Mouse (Mus musculus): ENCODE data around the gene Gm12169. TPM values are rescaled to one million over a fixed set of nuclear protein-coding genes. Genes with fewer than 3 reads are reported as not detected.

Gm12169 gene
- polyA plus RNA-seq, 1 experiment from 2014 or later: not detected

DNA sequence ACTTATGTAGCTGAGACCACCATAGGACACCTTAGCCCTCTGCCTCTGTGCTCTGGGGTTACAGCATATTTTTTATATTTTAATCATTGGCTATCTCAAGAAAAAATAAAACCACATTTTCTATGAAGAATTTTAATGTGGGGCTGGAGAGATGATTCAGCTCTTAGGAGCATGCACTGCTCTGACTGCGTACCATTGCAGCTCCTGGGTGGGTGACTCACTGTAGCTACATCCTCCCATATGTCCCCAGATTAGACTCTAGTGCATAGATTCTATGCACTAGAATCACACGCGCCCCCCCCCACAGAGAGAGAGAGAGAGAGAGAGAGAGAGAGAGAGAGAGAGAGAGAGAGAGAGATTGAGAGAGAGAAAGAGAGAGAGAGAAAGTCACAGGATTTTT, 28.7 kb downstream of the Gm12169 start:
- H3K4me3 ChIP-seq: no peak overlapping the region
- H3K9me3 ChIP-seq: no peaks in the 10 kb centered on the region
- no peaks in the 10 kb centered on the region for H3K36me3 ChIP-seq
- H3K4me1 ChIP-seq: no peaks in the 10 kb centered on the region
- no peak for DNase-seq (ENCODE audit: low spot score)
- no peaks in the 10 kb centered on the region for H3K27me3 ChIP-seq (ENCODE audit: insufficient read depth, poor library complexity, severe bottlenecking)
- 89% methylated on average over 3 of the region's 3 CpGs for WGBS
- no peak overlapping the region for H3K27ac ChIP-seq

DNA sequence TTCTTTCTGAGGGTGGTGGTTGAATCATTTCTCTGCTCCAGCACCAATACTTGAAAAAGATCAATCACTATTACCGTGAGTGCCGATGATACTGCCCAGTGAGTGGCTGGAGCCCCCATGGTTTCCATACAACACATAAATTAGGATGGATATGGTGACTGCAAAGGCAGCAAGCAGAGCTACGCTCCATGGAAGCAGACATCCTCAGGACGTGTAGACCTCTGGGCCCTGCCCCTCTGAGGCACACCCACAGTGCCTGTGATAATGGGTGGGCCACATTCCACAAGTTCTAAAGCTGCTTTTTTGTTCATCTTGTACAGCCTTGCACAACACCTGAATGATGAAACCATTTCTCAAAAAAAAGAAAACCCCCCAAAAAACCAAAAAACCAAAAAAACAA, 37.1 kb downstream of the Gm12169 start:
- no peak overlapping the region for H3K27ac ChIP-seq
- H3K4me1 ChIP-seq: peaks cover 5% of the 10 kb centered on the region; the same call in 1 of the 2 replicates
- H3K27me3 ChIP-seq (ENCODE audit: insufficient read depth, poor library complexity, severe bottlenecking): no peaks in the 10 kb centered on the region
- 82% methylated on average over 4 of the region's 4 CpGs for WGBS
- no peak overlapping the region for H3K4me3 ChIP-seq
- H3K36me3 ChIP-seq: no peaks in the 10 kb centered on the region
- no peaks in the 10 kb centered on the region for H3K9me3 ChIP-seq
- no peak for DNase-seq (ENCODE audit: low spot score)

DNA sequence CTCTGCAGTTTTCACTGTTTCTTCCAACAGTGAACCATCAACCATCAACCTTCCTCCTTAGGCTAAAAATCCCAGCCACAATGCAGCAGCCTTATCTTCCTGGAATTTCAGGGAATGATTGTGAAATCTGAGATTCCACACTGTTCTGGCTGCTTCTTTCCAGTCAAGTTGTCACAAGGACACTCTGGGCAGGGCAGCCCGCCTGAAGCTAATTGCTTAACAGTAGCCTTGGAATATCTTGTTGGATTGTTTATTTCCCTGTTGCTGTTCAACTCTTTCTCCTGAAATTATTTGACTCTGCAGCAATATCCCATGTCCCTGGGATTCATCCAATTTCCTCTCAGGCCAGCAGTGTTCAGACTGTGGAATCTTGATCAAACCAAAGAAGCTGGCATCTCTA, 40.7 kb downstream of the Gm12169 start:
- Histone ChIP-seq H3K4me3 (no peak overlapping the region), H3K36me3 (no peaks in the 10 kb centered on the region), H3K27ac (no peak overlapping the region), H3K4me1 (peaks cover 5% of the 10 kb centered on the region; the same call in 1 of the 2 replicates), H3K9me3 (no peaks in the 10 kb centered on the region), H3K27me3 (ENCODE audit: insufficient read depth, poor library complexity, severe bottlenecking) (no peaks in the 10 kb centered on the region)
- no peak for DNase-seq (ENCODE audit: low spot score)
- WGBS: 56% methylated on average over 1 of the region's 1 CpGs

DNA sequence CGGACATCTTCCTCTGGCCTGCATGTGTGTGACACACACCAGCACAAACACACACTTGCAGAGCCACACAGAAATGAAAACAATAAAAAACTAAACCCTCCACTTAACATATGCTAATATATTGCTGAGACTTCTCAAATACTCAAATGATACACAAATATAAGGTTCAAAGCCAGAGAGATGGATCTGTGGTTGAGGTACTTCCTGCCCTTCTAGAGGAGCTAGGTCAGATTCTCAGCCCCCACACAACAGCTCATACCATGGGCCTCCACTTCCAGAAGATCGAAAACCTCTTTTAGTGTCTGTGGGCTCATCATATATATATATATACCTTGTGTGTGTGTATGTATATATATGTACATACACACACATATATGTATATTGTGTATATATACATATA, 42.0 kb downstream of the Gm12169 start:
- Histone ChIP-seq H3K36me3 (no peaks in the 10 kb centered on the region), H3K27ac (no peak overlapping the region), H3K27me3 (ENCODE audit: insufficient read depth, poor library complexity, severe bottlenecking) (no peaks in the 10 kb centered on the region), H3K9me3 (no peaks in the 10 kb centered on the region), H3K4me3 (no peak overlapping the region), H3K4me1 (peaks cover 5% of the 10 kb centered on the region; the same call in 1 of the 2 replicates)
- no peak for DNase-seq (ENCODE audit: low spot score)
- 85% methylated on average over 2 of the region's 2 CpGs for WGBS

DNA sequence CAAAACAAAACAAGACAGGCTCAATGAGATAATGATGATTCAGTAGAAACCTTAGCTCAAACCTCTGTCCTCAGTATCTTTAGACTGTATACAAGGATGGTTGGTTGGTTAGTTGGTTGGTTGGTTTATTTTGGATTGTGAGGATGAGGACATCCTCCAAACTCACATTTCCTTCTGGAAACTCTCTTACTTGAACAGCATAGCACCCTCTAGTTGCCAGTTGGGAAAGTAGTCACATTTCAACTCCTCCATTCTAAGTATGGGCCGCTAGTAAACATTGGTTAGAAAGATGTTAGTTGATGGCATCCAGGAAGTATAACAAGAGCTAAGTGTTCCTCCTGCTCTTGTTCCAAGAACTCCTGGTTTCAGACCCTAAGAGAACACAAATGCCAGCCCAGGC, 45.1 kb downstream of the Gm12169 start:
- WGBS: 70% methylated on average over 1 of the region's 1 CpGs
- H3K4me1 ChIP-seq: peaks cover 5% of the 10 kb centered on the region; the same call in 1 of the 2 replicates
- H3K27me3 ChIP-seq (ENCODE audit: insufficient read depth, poor library complexity, severe bottlenecking): no peaks in the 10 kb centered on the region
- H3K9me3 ChIP-seq: no peaks in the 10 kb centered on the region
- H3K27ac ChIP-seq: no peak overlapping the region
- H3K36me3 ChIP-seq: no peaks in the 10 kb centered on the region
- no peak overlapping the region for H3K4me3 ChIP-seq
- DNase-seq (ENCODE audit: low spot score): no peak

DNA sequence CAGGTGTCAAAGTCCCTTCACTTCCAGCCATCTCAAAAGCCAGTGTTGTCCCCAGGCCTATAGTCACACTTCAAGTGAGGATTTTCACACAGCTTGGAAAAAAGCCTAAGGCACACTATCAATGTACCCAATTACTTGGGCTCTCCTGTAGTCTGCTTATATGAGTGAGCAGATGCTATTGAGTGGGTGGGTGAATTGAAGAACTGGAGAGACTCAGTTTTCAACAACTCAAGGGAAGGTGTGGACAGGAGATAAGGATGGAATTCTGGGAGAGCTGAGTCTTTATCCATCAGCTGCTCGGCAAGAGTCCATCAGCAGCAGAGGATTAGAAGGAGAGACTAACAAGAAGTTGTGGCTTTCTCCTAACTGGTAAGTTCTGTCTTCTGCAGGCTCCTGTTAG, 47.3 kb downstream of the Gm12169 start, which contains the start of gene BC053393:
Gene BC053393 (plus strand): TSS at position 210 of the 400 bp plus-strand sequence.
- no peak within 1 kb of the TSS for H3K27ac ChIP-seq
- WGBS: 6% methylated on average over 1 of the region's 1 CpGs
- no peak for DNase-seq (ENCODE audit: low spot score)
- H3K9me3 ChIP-seq: no peaks in the 10 kb centered on the region
- H3K36me3 ChIP-seq: no peaks in the 10 kb centered on the region
- H3K4me3 ChIP-seq: no peak within 1 kb of the TSS
- no peaks in the 10 kb centered on the region for H3K4me1 ChIP-seq
- H3K27me3 ChIP-seq (ENCODE audit: insufficient read depth, poor library complexity, severe bottlenecking): no peaks in the 10 kb centered on the region

DNA sequence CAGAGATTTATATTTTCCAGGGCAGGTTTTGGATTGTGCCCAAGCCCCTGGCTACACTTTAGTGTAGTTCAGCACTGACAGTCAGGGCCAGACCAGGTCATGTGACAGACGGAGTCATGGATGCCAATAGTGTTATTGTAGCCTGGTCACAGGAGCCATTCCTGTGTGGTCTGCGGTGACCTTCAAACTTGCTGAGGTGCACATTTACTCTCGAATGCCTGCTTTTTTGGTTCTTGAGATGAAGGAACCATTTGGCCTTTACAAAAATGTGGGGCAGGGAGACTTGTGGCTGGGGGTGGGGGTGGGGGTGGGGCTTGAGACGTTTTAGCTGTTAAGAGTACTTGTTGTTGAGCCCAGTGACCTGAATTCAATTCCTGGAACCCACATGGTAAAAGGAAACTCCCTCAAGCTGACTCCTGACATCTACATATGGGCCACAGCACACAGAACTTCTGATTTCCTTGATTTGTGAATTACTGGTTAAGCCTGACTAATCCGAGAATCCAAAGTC, 54.8 kb downstream of the Gm12169 start:
- H3K4me3 ChIP-seq: no peak overlapping the region
- no peak overlapping the region for H3K27ac ChIP-seq
- WGBS: 64% methylated on average over 5 of the region's 5 CpGs
- no peak for DNase-seq (ENCODE audit: low spot score)
- H3K9me3 ChIP-seq: no peaks in the 10 kb centered on the region
- H3K4me1 ChIP-seq: no peaks in the 10 kb centered on the region
- H3K27me3 ChIP-seq (ENCODE audit: insufficient read depth, poor library complexity, severe bottlenecking): no peaks in the 10 kb centered on the region
- H3K36me3 ChIP-seq: no peaks in the 10 kb centered on the region

DNA sequence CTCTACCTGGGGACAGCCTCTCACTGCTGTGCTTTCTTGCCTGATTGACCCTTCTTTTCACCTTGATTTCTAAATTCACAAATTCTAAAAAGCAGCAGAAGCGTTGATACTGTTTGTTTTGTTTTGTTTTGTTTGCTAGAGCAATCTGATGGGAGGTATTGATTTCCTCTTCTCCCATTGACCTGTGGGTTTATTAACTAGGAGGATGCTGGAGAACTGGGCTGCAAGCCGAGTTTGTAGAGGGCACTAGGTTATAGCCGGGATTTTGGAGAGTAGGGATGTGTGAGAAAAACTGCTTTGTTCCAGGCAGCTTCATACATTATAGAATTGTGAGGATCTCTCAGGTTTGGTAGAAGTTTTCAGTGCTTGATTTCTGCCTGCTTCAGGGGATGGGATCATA, 56.4 kb downstream of the Gm12169 start:
- DNase-seq (ENCODE audit: low spot score): no peak
- no peaks in the 10 kb centered on the region for H3K27me3 ChIP-seq (ENCODE audit: insufficient read depth, poor library complexity, severe bottlenecking)
- no peak overlapping the region for H3K4me3 ChIP-seq
- no peaks in the 10 kb centered on the region for H3K36me3 ChIP-seq
- no peak overlapping the region for H3K27ac ChIP-seq
- H3K9me3 ChIP-seq: no peaks in the 10 kb centered on the region
- no peaks in the 10 kb centered on the region for H3K4me1 ChIP-seq
- 83% methylated on average over 3 of the region's 3 CpGs for WGBS

DNA sequence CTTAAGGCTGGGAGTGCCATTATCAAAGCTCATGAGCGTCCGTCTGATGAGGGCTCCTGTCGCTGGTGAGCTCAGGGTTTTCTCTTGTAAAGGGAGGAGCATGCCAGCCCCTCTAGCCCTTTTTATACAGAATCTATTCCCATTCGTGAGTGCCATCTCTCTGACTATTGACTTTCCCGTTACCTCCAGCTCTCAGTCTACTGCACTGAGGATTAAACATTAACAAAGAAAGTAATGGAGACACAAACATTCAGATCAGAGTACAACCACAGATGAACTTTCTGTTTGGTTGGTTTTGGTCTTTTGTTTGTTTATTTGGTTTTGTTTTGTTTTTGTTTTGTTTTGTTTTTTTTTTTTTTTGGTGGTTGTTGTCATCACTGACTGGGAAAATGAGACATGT, 58.7 kb downstream of the Gm12169 start:
- H3K36me3 ChIP-seq: no peaks in the 10 kb centered on the region
- no peaks in the 10 kb centered on the region for H3K9me3 ChIP-seq
- H3K27me3 ChIP-seq (ENCODE audit: insufficient read depth, poor library complexity, severe bottlenecking): no peaks in the 10 kb centered on the region
- H3K4me3 ChIP-seq: no peak overlapping the region
- no peaks in the 10 kb centered on the region for H3K4me1 ChIP-seq
- WGBS: 76% methylated on average over 5 of the region's 5 CpGs
- no peak overlapping the region for H3K27ac ChIP-seq
- no peak for DNase-seq (ENCODE audit: low spot score)

Other genes with a start within 250 kb of the Gm12169 start
- 4.7 and 7.3 TPM in 2 replicates for gene Cyfip2, start 211.4 kb upstream of the Gm12169 start, polyA plus RNA-seq (2016; fragmentation: Nextera tagmentation; extraction: Ambion mirVana)
- gene Itk, start 134.7 kb upstream of the Gm12169 start, polyA plus RNA-seq (2016; fragmentation: Nextera tagmentation; extraction: Ambion mirVana): 0.09 TPM in 1 of 2 replicates, not detected in the other
- not detected in 2 replicates for gene Fam71b, start 127.7 kb upstream of the Gm12169 start, polyA plus RNA-seq (2016; fragmentation: Nextera tagmentation; extraction: Ambion mirVana)
- 67.5 and 79.6 TPM in 2 replicates for gene Med7, start 87.3 kb upstream of the Gm12169 start, polyA plus RNA-seq (2016; fragmentation: Nextera tagmentation; extraction: Ambion mirVana)
- gene Havcr2, start 69.3 kb upstream of the Gm12169 start, polyA plus RNA-seq (2016; fragmentation: Nextera tagmentation; extraction: Ambion mirVana): 0.06 TPM in 1 of 2 replicates, not detected in the other
- 0.11 and 0.87 TPM in 2 replicates for gene BC053393, start 47.3 kb downstream of the Gm12169 start, polyA plus RNA-seq (2016; fragmentation: Nextera tagmentation; extraction: Ambion mirVana)
- gene Dppa1, start 105.0 kb downstream of the Gm12169 start, polyA plus RNA-seq (2016; fragmentation: Nextera tagmentation; extraction: Ambion mirVana): not detected in 2 replicates
- gene Timd2, start 182.8 kb downstream of the Gm12169 start, polyA plus RNA-seq (2016; fragmentation: Nextera tagmentation; extraction: Ambion mirVana): 1.2 TPM in 1 of 2 replicates, not detected in the other
- gene Havcr1, start 210.9 kb downstream of the Gm12169 start, polyA plus RNA-seq (2016; fragmentation: Nextera tagmentation; extraction: Ambion mirVana): not detected in 2 replicates

Data from heart, embryonic 10.5 days (tissue).